Mouse (Mus musculus): ENCODE measurements at regions not wholly inside any gene's neighbourhood (a gene's known extent, or its start where the extent isn't known, plus 50 kb on each side); places are given as distances from the start of the nearest gene placed in this dataset.

DNA sequence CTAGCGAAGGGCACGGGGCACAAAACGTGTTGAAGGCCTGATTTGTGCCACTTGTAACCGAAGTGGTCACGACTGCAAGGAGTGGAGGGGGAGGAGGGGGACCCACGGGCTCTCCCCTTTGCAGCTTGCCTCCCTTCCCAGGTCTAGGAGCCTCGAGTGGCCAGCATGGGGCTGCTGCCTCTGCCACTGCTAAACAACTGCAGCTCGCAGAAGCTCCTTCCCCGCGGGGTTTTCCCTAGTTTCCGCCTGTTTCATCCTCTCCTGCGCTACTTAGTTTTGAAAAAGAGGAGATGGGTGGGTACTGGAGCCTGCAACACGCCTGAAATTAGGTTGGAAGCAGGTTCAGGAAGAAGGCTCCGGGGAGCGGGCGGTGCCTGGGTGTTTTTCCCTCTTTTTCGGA lies 82.6 kb upstream of the Hsd17b12 start:
- H3K36me3 ChIP-seq (ENCODE audit: control insufficient read depth, insufficient read depth): no peaks in the 10 kb centered on the region
- TF ChIP-seq TCF12 (IDR thresholded peaks at IDR 0.05; ENCODE audit: insufficient read depth, poor library complexity, severe bottlenecking) (no peak), POLR2A (IDR thresholded peaks at IDR 0.05; ENCODE audit: insufficient read length, low read depth) (no peak), MAX (IDR thresholded peaks at IDR 0.05; ENCODE audit: low read depth) (no peak), CEBPB (IDR thresholded peaks at IDR 0.05; ENCODE audit: insufficient read depth, poor library complexity, severe bottlenecking) (no peak), REST (IDR thresholded peaks at IDR 0.05; ENCODE audit: insufficient read depth, insufficient read length) (no peak), SRF (IDR thresholded peaks at IDR 0.05; ENCODE audit: control insufficient read depth, insufficient read length, low read depth) (no peak), E2F4 (IDR thresholded peaks at IDR 0.05; ENCODE audit: insufficient read depth) (no peak), USF1 (IDR thresholded peaks at IDR 0.05; ENCODE audit: low read depth) (no peak), TCF3 (IDR thresholded peaks at IDR 0.05; ENCODE audit: insufficient read length, low read depth) (no peak), MYOD1 (IDR thresholded peaks at IDR 0.05; ENCODE audit: control insufficient read depth in 1 of 3, insufficient read length in 2 of 3, low read depth in 2 of 3) (no peak), MYOG (IDR thresholded peaks at IDR 0.05; ENCODE audit: control insufficient read depth in 1 of 3, insufficient read depth in 1 of 3, insufficient read length in 2 of 3, low read depth in 2 of 3) (no peak), POLR2AphosphoS2 (IDR thresholded peaks at IDR 0.05; ENCODE audit: insufficient read length, low read depth) (no peak)
- H3K27me3 ChIP-seq (ENCODE audit: control insufficient read depth, insufficient read depth, insufficient read length): peaks cover 69% of the 10 kb centered on the region
- H3K79me2 ChIP-seq (ENCODE audit: control insufficient read depth, insufficient read depth): no peaks in the 10 kb centered on the region
- H3K4me2 ChIP-seq (ENCODE audit: low read depth): no peak overlapping the region
- H3ac ChIP-seq (ENCODE audit: control insufficient read depth, insufficient read length): no peak overlapping the region
- H3K4me3 ChIP-seq: no peak overlapping the region

DNA sequence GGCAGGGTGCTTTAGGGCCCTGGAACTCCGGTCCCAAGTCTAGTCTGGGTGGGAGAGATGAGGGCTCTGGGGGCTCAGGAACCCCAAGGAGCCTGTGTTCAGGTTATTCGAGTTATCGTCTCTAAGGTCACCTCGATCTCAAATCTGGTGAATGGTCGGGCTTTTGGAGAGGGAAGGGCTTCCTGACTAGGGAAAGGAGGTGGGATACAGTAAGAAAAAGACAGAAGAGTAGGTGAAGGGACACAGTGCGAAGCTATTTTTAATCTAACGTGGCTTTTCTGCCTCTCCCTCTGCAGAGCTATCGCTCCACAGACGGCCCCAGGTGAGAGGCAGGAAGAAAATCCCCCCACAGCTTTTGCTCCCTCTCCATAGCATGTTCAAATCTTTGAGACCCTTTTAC lies 81.8 kb upstream of the Hsd17b12 start:
- no peak overlapping the region for H3ac ChIP-seq (ENCODE audit: control insufficient read depth, insufficient read length)
- no peak overlapping the region for H3K4me2 ChIP-seq (ENCODE audit: low read depth)
- no peaks in the 10 kb centered on the region for H3K36me3 ChIP-seq (ENCODE audit: control insufficient read depth, insufficient read depth)
- H3K79me2 ChIP-seq (ENCODE audit: control insufficient read depth, insufficient read depth): no peaks in the 10 kb centered on the region
- peaks cover 74% of the 10 kb centered on the region for H3K27me3 ChIP-seq (ENCODE audit: control insufficient read depth, insufficient read depth, insufficient read length)
- no peak for TF ChIP-seq SRF (IDR thresholded peaks at IDR 0.05; ENCODE audit: control insufficient read depth, insufficient read length, low read depth)
- TF ChIP-seq MAX (IDR thresholded peaks at IDR 0.05; ENCODE audit: low read depth): no peak
- no peak for TF ChIP-seq MYOG (IDR thresholded peaks at IDR 0.05; ENCODE audit: control insufficient read depth in 1 of 3, insufficient read depth in 1 of 3, insufficient read length in 2 of 3, low read depth in 2 of 3)
- no peak for TF ChIP-seq MYOD1 (IDR thresholded peaks at IDR 0.05; ENCODE audit: control insufficient read depth in 1 of 3, insufficient read length in 2 of 3, low read depth in 2 of 3)
- TF ChIP-seq POLR2AphosphoS2 (IDR thresholded peaks at IDR 0.05; ENCODE audit: insufficient read length, low read depth): no peak
- TF ChIP-seq REST (IDR thresholded peaks at IDR 0.05; ENCODE audit: insufficient read depth, insufficient read length): no peak
- TF ChIP-seq TCF12 (IDR thresholded peaks at IDR 0.05; ENCODE audit: insufficient read depth, poor library complexity, severe bottlenecking): no peak
- TF ChIP-seq E2F4 (IDR thresholded peaks at IDR 0.05; ENCODE audit: insufficient read depth): no peak
- no peak for TF ChIP-seq USF1 (IDR thresholded peaks at IDR 0.05; ENCODE audit: low read depth)
- no peak for TF ChIP-seq POLR2A (IDR thresholded peaks at IDR 0.05; ENCODE audit: insufficient read length, low read depth)
- TF ChIP-seq CEBPB (IDR thresholded peaks at IDR 0.05; ENCODE audit: insufficient read depth, poor library complexity, severe bottlenecking): no peak
- TF ChIP-seq TCF3 (IDR thresholded peaks at IDR 0.05; ENCODE audit: insufficient read length, low read depth): no peak
- no peak overlapping the region for H3K4me3 ChIP-seq

DNA sequence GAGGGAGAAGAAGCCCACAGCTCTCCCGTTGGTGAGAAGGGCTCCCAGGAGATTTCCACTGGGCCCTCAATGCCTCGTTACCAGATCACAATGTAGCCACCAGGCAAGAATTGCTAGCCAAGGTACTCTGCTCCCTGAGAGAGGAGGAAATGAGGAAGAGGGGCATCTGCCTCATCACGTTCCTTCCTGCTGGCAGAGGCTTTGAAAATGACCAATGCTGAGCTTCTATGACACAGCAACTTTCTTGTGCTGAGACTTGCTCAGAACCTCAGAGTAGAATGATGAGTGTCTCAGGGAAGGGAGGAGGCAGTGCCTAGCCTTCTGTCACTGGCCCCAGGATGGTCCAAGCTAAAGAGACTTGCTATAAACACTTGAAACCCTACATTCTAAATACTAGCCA lies 78.7 kb upstream of the Hsd17b12 start:
- Histone ChIP-seq H3K4me2 (ENCODE audit: low read depth) (no peak overlapping the region), H3K79me2 (ENCODE audit: control insufficient read depth, insufficient read depth) (no peaks in the 10 kb centered on the region), H3K36me3 (ENCODE audit: control insufficient read depth, insufficient read depth) (no peaks in the 10 kb centered on the region), H3K4me3 (no peak overlapping the region), H3ac (ENCODE audit: control insufficient read depth, insufficient read length) (no peak overlapping the region), H3K27me3 (ENCODE audit: control insufficient read depth, insufficient read depth, insufficient read length) (peaks cover 58% of the 10 kb centered on the region)
- TF ChIP-seq CEBPB (IDR thresholded peaks at IDR 0.05; ENCODE audit: insufficient read depth, poor library complexity, severe bottlenecking) (no peak), E2F4 (IDR thresholded peaks at IDR 0.05; ENCODE audit: insufficient read depth) (no peak), TCF3 (IDR thresholded peaks at IDR 0.05; ENCODE audit: insufficient read length, low read depth) (no peak), MAX (IDR thresholded peaks at IDR 0.05; ENCODE audit: low read depth) (no peak), USF1 (IDR thresholded peaks at IDR 0.05; ENCODE audit: low read depth) (no peak), REST (IDR thresholded peaks at IDR 0.05; ENCODE audit: insufficient read depth, insufficient read length) (no peak)

DNA sequence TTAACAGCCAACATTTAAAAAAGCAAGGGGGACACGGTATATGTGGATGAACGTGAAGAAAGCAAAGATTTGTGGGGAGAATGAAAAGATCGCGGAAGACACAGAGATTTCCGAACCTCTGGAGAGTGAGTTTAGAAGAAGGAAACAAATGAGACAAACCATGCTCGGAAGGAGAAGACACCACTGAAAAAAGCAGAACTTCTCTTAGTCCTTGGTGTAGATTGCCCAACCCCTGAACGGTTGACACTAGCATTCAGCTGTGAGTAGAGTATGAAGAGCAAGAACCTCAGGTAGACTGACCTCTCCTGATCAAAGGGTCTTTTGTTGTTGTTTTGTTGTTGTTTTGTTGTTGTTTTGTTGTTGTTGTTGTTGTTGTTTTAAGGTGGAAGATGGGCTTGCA lies 75.8 kb upstream of the Hsd17b12 start:
- H3K4me3 ChIP-seq: no peak overlapping the region
- H3K36me3 ChIP-seq (ENCODE audit: control insufficient read depth, insufficient read depth): no peaks in the 10 kb centered on the region
- no peak for TF ChIP-seq TCF3 (IDR thresholded peaks at IDR 0.05; ENCODE audit: insufficient read length, low read depth)
- no peak for TF ChIP-seq REST (IDR thresholded peaks at IDR 0.05; ENCODE audit: insufficient read depth, insufficient read length)
- no peak for TF ChIP-seq POLR2A (IDR thresholded peaks at IDR 0.05; ENCODE audit: insufficient read length, low read depth)
- H3K79me2 ChIP-seq (ENCODE audit: control insufficient read depth, insufficient read depth): no peaks in the 10 kb centered on the region
- no peak overlapping the region for H3ac ChIP-seq (ENCODE audit: control insufficient read depth, insufficient read length)
- peaks cover 37% of the 10 kb centered on the region for H3K27me3 ChIP-seq (ENCODE audit: control insufficient read depth, insufficient read depth, insufficient read length)
- no peak overlapping the region for H3K4me2 ChIP-seq (ENCODE audit: low read depth)

DNA sequence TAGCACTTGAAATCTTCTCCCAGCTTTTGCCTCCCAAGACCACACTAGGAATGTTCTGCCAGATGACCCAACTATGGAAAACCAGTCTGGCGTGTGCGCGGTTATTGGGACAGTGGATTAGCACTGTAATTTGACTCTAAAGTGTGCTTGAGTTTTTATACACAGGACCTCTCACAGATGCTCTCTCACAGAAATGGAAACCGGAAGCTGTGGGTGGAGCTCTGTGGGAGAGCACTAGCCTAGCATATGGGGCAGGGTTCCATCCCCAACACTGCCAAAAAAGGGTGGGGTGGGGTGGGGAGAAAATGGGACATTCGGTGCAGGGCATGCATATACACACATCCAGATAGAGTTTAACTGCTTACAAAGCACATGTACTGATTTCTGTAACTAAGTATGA lies 61.7 kb upstream of the Hsd17b12 start:
- TF ChIP-seq SRF (IDR thresholded peaks at IDR 0.05; ENCODE audit: control insufficient read depth, insufficient read length, low read depth) (peak; percentile 87), MAX (IDR thresholded peaks at IDR 0.05; ENCODE audit: low read depth) (no peak)
- Histone ChIP-seq H3ac (ENCODE audit: control insufficient read depth, insufficient read length) (no peak overlapping the region), H3K79me2 (ENCODE audit: control insufficient read depth, insufficient read depth) (no peaks in the 10 kb centered on the region), H3K4me2 (ENCODE audit: low read depth) (no peak overlapping the region), H3K4me3 (no peak overlapping the region), H3K27me3 (ENCODE audit: control insufficient read depth, insufficient read depth, insufficient read length) (peaks cover 5% of the 10 kb centered on the region), H3K36me3 (ENCODE audit: control insufficient read depth, insufficient read depth) (no peaks in the 10 kb centered on the region)
